Mouse (Mus musculus): ENCODE measurements around the gene Irs3. TPM values are rescaled to one million over a fixed set of nuclear protein-coding genes. Genes with fewer than 3 reads are reported as not detected.
A peak's percentile ranks its signal among the peaks of the same experiment; 100 is the strongest.

Gene Irs3
- total RNA-seq (2014; rRNA removed) (1.2 TPM in 1 of 2 replicates, not detected in the other), polyA plus RNA-seq (2015; fragmentation: Nextera tagmentation; extraction: Ambion mirVana) (0.27 and 0.37 TPM in 2 replicates)

DNA sequence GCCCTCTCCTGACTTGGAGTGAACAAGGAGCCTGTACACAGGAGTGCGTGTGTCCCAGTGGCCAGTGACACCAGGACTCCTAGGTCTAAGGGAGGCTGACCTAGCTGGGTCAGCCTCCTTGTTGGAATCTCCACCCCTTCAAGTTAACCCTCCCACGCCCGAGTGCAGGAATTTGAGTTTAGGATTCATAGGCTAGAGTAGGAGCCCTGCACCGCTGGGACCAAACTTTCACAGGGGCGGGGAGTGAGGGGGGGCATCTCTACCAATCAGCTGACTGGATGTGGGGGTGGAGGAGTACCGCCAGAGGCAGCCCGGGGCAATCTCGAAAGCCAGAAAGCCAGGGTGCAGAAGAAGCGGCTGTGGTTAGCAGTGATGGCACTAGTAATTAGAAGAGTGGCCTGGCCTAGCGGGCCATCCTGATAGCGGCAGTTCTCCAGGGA lies at the start of gene Irs3:
Gene Irs3 (minus strand): TSS at position 63 of the 440 bp plus-strand sequence.
- TF ChIP-seq CTCF (IDR thresholded peaks at IDR 0.05), result no peak
- WGBS, result 19% methylated on average over 11 of the region's 11 CpGs
- no peak for ATAC-seq (ENCODE audit: low FRiP score)
- H3K36me3 ChIP-seq (ENCODE audit: insufficient read depth, low read length), result peaks cover 7% of the 10 kb centered on the region; the same call in 1 of the 2 replicates
- H3K27ac ChIP-seq (ENCODE audit: low read depth, low read length), result no peak within 1 kb of the TSS
- no peak within 1 kb of the TSS for H3K9ac ChIP-seq (replicated peaks; ENCODE audit: low read length, poor library complexity, severe bottlenecking)
- DNase-seq (ENCODE audit: low spot score), result no peak
- no peaks in the 10 kb centered on the region for H3K9me3 ChIP-seq (ENCODE audit: low read length)
- peaks cover 24% of the 10 kb centered on the region; the same call in 1 of the 2 replicates for H3K27me3 ChIP-seq (ENCODE audit: insufficient read depth, low read length)
- H3K4me3 ChIP-seq (ENCODE audit: low read depth, low read length), result peak within 1 kb of the TSS; percentile 13
- H3K4me2 ChIP-seq (ENCODE audit: low read depth, low read length, poor library complexity, severe bottlenecking), result peak within 1 kb of the TSS; percentile 25; the same call in 1 of the 2 replicates
- peaks cover 13% of the 10 kb centered on the region; the same call in 1 of the 2 replicates for H3K4me1 ChIP-seq (ENCODE audit: insufficient read depth, low read length)

- 25% methylated on average over 3 of the region's 3 CpGs for WGBS
- H3K27me3 ChIP-seq (ENCODE audit: insufficient read depth, low read length), result no peaks in the 10 kb centered on the region
- no peaks in the 10 kb centered on the region for H3K36me3 ChIP-seq (ENCODE audit: insufficient read depth, low read length)
- ATAC-seq (ENCODE audit: low FRiP score) (no peak), DNase-seq (ENCODE audit: low spot score) (no peak)
- H3K9me3 ChIP-seq (ENCODE audit: low read length), result no peaks in the 10 kb centered on the region
- H3K27ac ChIP-seq (ENCODE audit: low read depth, low read length), result no peak overlapping the region
- TF ChIP-seq CTCF (IDR thresholded peaks at IDR 0.05), result no peak
- H3K4me1 ChIP-seq (ENCODE audit: insufficient read depth, low read length), result no peaks in the 10 kb centered on the region
- H3K4me2 ChIP-seq (ENCODE audit: low read depth, low read length, poor library complexity, severe bottlenecking), result no peak overlapping the region
- no peak overlapping the region for H3K4me3 ChIP-seq (ENCODE audit: low read depth, low read length)
- no peak overlapping the region for H3K9ac ChIP-seq (replicated peaks; ENCODE audit: low read length, poor library complexity, severe bottlenecking)
These were observed 49.3 kb upstream of the Irs3 start for GRCm38 (mm10) chr5:137694796-137695195.

DNA sequence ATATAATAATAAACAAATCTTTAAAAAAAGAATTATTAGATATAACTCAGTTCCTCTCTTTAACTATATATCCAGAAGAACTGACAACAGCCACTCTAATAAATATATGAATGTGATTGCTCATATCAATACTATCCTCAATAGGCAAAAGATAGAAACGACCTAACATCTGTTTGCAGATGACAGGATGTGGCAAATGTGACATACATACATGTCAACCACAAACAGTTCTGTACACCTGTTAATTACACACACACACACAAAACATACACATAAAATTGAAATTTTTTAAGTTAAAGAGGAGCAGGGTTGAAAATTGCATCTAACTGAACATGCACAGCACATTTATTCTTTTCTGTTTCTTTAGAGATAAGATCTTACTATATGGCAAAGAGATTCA lies 46.4 kb upstream of the Irs3 start:
- no peak for ATAC-seq (ENCODE audit: low FRiP score)
- Histone ChIP-seq H3K4me3 (ENCODE audit: low read depth, low read length) (no peak overlapping the region), H3K36me3 (ENCODE audit: insufficient read depth, low read length) (no peaks in the 10 kb centered on the region), H3K4me2 (ENCODE audit: low read depth, low read length, poor library complexity, severe bottlenecking) (no peak overlapping the region), H3K9ac (replicated peaks; ENCODE audit: low read length, poor library complexity, severe bottlenecking) (no peak overlapping the region), H3K27me3 (ENCODE audit: insufficient read depth, low read length) (no peaks in the 10 kb centered on the region), H3K4me1 (ENCODE audit: insufficient read depth, low read length) (no peaks in the 10 kb centered on the region), H3K27ac (ENCODE audit: low read depth, low read length) (no peak overlapping the region), H3K9me3 (ENCODE audit: low read length) (no peaks in the 10 kb centered on the region)
- no peak for DNase-seq (ENCODE audit: low spot score)
- no peak for TF ChIP-seq CTCF (IDR thresholded peaks at IDR 0.05)
- WGBS, result 74% methylated on average over 1 of the region's 1 CpGs

GRCm38 (mm10) chr5:137690531-137690930 lies 45.0 kb upstream of the Irs3 start:
- TF ChIP-seq CTCF (IDR thresholded peaks at IDR 0.05), result no peak
- H3K36me3 ChIP-seq (ENCODE audit: insufficient read depth, low read length), result no peaks in the 10 kb centered on the region
- H3K4me3 ChIP-seq (ENCODE audit: low read depth, low read length), result no peak overlapping the region
- H3K9me3 ChIP-seq (ENCODE audit: low read length), result no peaks in the 10 kb centered on the region
- 67% methylated on average over 9 of the region's 9 CpGs for WGBS
- no peak overlapping the region for H3K27ac ChIP-seq (ENCODE audit: low read depth, low read length)
- H3K4me2 ChIP-seq (ENCODE audit: low read depth, low read length, poor library complexity, severe bottlenecking), result no peak overlapping the region
- no peak for DNase-seq (ENCODE audit: low spot score)
- H3K9ac ChIP-seq (replicated peaks; ENCODE audit: low read length, poor library complexity, severe bottlenecking), result no peak overlapping the region
- no peaks in the 10 kb centered on the region for H3K27me3 ChIP-seq (ENCODE audit: insufficient read depth, low read length)
- no peak for ATAC-seq (ENCODE audit: low FRiP score)
- no peaks in the 10 kb centered on the region for H3K4me1 ChIP-seq (ENCODE audit: insufficient read depth, low read length)

- Histone ChIP-seq H3K36me3 (ENCODE audit: insufficient read depth, low read length) (no peaks in the 10 kb centered on the region), H3K27ac (ENCODE audit: low read depth, low read length) (no peak overlapping the region), H3K4me3 (ENCODE audit: low read depth, low read length) (no peak overlapping the region), H3K4me2 (ENCODE audit: low read depth, low read length, poor library complexity, severe bottlenecking) (no peak overlapping the region), H3K4me1 (ENCODE audit: insufficient read depth, low read length) (no peaks in the 10 kb centered on the region), H3K9me3 (ENCODE audit: low read length) (no peaks in the 10 kb centered on the region), H3K27me3 (ENCODE audit: insufficient read depth, low read length) (no peaks in the 10 kb centered on the region), H3K9ac (replicated peaks; ENCODE audit: low read length, poor library complexity, severe bottlenecking) (no peak overlapping the region)
- TF ChIP-seq CTCF (IDR thresholded peaks at IDR 0.05), result no peak
- 88% methylated on average over 3 of the region's 3 CpGs for WGBS
- ATAC-seq (ENCODE audit: low FRiP score) (no peak), DNase-seq (ENCODE audit: low spot score) (no peak)
These were observed 44.5 kb upstream of the Irs3 start for GRCm38 (mm10) chr5:137689974-137690373.

DNA sequence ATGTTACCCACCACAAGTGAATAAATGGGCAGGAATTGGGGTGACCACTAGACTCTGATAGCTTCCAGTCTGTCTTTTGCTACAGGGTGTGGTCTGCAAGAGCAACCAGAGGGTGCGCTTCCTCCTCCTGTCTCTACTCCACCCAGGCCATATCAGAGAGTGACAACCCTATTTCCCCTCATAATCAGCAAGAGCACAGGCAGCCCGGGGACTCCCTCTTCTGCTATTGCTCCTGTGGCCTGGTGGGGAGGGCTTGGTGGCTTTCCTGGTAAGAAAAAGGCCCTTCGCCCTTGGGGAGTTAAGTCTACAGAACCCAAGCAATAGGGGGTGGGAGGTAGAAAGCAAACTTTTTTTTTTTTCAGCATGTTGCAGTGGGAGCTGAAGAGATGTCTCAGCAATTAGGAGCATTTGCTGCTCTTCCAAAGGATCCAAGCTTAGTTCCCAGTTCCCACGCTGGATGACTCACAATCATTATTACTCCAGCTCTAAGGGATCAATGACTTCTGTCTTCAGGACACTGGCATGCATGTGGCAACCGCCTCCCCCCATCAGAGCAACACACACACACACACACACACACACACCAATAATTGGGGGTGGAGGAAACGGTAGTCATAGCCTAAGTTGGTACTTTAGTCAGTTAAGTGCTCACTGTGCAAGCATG lies 40.7 kb upstream of the Irs3 start:
- 86% methylated on average over 6 of the region's 6 CpGs for WGBS
- DNase-seq (ENCODE audit: low spot score), result no peak
- Histone ChIP-seq H3K27ac (ENCODE audit: low read depth, low read length) (no peak overlapping the region), H3K27me3 (ENCODE audit: insufficient read depth, low read length) (no peaks in the 10 kb centered on the region), H3K4me3 (ENCODE audit: low read depth, low read length) (no peak overlapping the region), H3K9ac (replicated peaks; ENCODE audit: low read length, poor library complexity, severe bottlenecking) (no peak overlapping the region), H3K9me3 (ENCODE audit: low read length) (no peaks in the 10 kb centered on the region), H3K36me3 (ENCODE audit: insufficient read depth, low read length) (no peaks in the 10 kb centered on the region), H3K4me1 (ENCODE audit: insufficient read depth, low read length) (peaks cover 5% of the 10 kb centered on the region; the same call in 1 of the 2 replicates), H3K4me2 (ENCODE audit: low read depth, low read length, poor library complexity, severe bottlenecking) (no peak overlapping the region)
- ATAC-seq (ENCODE audit: low FRiP score), result no peak
- no peak for TF ChIP-seq CTCF (IDR thresholded peaks at IDR 0.05)

Data from midbrain, postnatal 0 days (tissue).